Mouse (Mus musculus) gastrocnemius, adult 18-20 months (tissue): Measurements from ENCODE around the gene Tbc1d2b. TPM values are rescaled to one million over a fixed set of nuclear protein-coding genes. Genes with fewer than 3 reads are reported as not detected.

ENCODE experiments used
- DNase-seq: peaks from one replicate; pipeline ENCODE4 v3.0.0; 2021; ENCODE audit warnings: low spot score
- total RNA-seq, 2 experiments: library from RNA; stranded (reverse); gene quantifications; 2 replicates each; pipeline ENCODE4 v1.2.3; 2021

The Tbc1d2b gene
- total RNA-seq, 2 experiments from 2014 or later, result 3.6 to 4.7 TPM

GRCm38 (mm10) chr9:90179409-90179808, 91.2 kb downstream of the Tbc1d2b start:
- DNase-seq, result no peak

GRCm38 (mm10) chr9:90173330-90173729, 97.3 kb downstream of the Tbc1d2b start:
- DNase-seq, result no peak

- no peak for DNase-seq
Measured at GRCm38 (mm10) chr9:90172528-90173321, 97.9 kb downstream of the Tbc1d2b start.

- no peak for DNase-seq
Measured at GRCm38 (mm10) chr9:90171421-90171820, 99.2 kb downstream of the Tbc1d2b start.

GRCm38 (mm10) chr9:90169965-90170364, 100.6 kb downstream of the Tbc1d2b start:
- no peak for DNase-seq

GRCm38 (mm10) chr9:90166615-90167014, 104.0 kb downstream of the Tbc1d2b start:
- no peak for DNase-seq

- no peak for DNase-seq
Measured at GRCm38 (mm10) chr9:90165590-90165989, 105.0 kb downstream of the Tbc1d2b start.

- no peak for DNase-seq
Measured at GRCm38 (mm10) chr9:90164670-90165453, 105.7 kb downstream of the Tbc1d2b start.

- DNase-seq, result peak; percentile 16
Measured at GRCm38 (mm10) chr9:90163749-90164095, 106.9 kb downstream of the Tbc1d2b start.

GRCm38 (mm10) chr9:90162926-90163748, 107.5 kb downstream of the Tbc1d2b start, which contains the start of gene Adamts7:
Gene Adamts7 (plus strand): TSS chr9:90163069.
- peak; percentile 13 for DNase-seq

- DNase-seq, result peak; percentile 40
Measured at GRCm38 (mm10) chr9:90162243-90162925, 108.2 kb downstream of the Tbc1d2b start.

Other genes starting within 250 kb of the Tbc1d2b start
- gene Ctsh, start 216.7 kb downstream of the Tbc1d2b start, total RNA-seq, result 10 to 100 TPM; 10.2 to 10.8 TPM
- gene Morf4l1, start 156.0 kb downstream of the Tbc1d2b start, total RNA-seq, result 100 to 1,000 TPM; 168 to 191 TPM
- gene Adamts7, start 107.7 kb downstream of the Tbc1d2b start, total RNA-seq, result under 1 TPM; 0.21 to 0.23 TPM